Mouse (Mus musculus) cerebellum, postnatal 4 days (tissue): ENCODE results near the gene Lrrc3b.

Experiments used
- DNase-seq, 2 experiments: peaks; one replicate each; pipeline ENCODE4 v3.0.0; 2022; ENCODE audit warnings: low spot score in 2 of 2, mixed read lengths in 1 of 2

Gene Lrrc3b

DNA sequence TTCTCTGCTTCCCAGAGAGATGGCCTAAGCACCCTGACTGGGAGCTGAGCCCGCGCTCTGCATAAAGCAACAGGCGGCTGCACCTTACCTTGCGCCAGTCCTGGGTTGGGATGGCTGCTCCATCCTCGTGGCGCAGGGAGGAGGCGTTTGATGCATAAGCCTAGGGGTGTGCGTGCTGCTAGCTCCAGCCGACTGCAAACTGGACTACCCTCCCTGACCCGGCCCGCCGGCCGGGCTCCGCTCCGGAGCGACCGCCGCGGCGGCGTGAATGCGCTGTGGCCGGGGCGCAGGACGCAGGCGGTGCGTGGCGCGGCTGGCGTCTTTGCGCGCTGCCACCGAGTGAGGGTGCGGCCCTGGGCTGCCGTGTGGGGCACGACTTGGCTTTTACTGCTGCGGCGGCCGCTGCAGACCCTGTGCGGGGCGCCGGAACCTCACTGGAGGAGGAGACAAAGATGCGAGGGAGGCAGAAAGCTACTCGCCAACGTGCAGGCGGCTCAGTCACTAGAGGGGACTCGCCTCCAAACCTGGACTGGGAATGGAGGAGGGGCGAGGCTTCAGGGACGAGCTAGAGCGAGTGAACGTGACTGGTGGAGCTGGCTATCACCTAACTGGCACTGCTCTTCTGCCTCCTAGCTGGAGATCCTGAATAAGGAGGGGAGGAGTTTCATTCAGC, at the start of gene Lrrc3b:
Gene Lrrc3b (minus strand): TSS at position 503 of the 673 bp plus-strand sequence.
- peak; percentile 30 to 50 for DNase-seq

- no peak for DNase-seq
Measured at GRCm38 (mm10) chr14:15477668-15478067, 38.9 kb upstream of the Lrrc3b start.

GRCm38 (mm10) chr14:15438096-15438484, 697 bp downstream of the Lrrc3b start:
- peak in 1 of 2 experiments; percentile 7 for DNase-seq

- DNase-seq = peak in 1 of 2 experiments; percentile 8
Measured at GRCm38 (mm10) chr14:15437501-15437941, 1.3 kb downstream of the Lrrc3b start.

- DNase-seq = no peak
Measured at GRCm38 (mm10) chr14:15437046-15437445, 1.7 kb downstream of the Lrrc3b start.

- DNase-seq = no peak
Measured at GRCm38 (mm10) chr14:15436586-15436985, 2.2 kb downstream of the Lrrc3b start.

GRCm38 (mm10) chr14:15432396-15432795, 6.4 kb downstream of the Lrrc3b start:
- no peak for DNase-seq

GRCm38 (mm10) chr14:15421624-15422023, 17.2 kb downstream of the Lrrc3b start:
- DNase-seq = no peak

DNA sequence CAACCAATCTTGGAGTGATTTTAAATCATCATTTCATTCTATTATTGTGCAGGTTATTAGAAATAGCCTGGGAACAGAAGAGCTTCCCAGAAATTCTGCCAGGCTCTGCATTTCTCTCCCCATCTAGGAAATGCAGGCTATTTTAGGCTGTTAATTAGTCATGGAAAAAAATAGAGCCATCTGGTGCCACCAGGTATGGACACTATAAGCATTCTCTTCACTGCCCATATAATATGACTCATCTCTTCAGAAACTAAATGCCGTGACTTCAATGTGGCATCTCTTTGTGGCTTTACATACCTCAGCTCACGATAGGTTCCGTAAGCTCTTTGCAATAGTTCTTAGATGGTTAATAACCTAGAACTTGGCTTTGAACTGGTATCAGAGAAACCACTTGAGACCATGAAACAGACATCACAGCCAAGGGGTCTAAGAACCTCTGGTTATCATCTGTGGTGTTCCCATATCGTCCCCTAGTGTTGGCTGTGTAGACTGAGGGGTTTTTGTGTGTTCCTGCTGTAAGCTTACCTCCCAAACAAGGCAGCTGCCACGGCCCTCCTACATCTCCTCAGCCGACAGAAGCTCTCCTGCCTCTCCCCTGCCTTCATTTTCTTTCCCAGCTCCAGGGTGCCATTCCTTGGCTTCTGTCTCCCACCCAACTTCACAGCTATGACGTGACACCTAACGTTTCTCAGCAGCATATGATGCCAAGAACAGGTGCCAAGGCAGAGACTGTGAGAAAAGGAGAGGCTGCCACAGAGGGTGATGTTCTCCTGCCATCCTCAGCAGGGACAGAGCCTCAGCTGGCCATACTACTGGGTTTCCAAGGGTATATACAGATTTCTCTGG, 27.9 kb downstream of the Lrrc3b start:
- DNase-seq = no peak

DNA sequence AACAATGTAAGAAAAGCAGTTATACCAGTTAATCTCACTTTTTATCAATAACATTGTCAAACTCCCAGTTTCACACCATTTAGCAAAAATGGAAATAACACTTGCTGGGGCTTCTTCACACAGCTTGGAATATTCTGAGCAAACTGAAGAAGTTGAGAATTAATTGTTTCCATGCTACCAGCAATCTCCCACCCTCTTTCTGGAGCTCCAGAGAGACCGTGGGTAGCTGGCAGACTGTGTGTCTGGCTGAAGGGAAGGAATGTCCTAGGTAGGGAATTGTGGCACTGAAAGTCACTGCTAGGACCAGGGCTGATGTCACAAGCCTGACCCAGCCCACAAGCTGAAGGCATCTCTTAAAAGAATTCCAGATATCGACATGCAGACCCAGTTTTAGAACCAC, 53.3 kb downstream of the Lrrc3b start:
- DNase-seq = no peak

DNA sequence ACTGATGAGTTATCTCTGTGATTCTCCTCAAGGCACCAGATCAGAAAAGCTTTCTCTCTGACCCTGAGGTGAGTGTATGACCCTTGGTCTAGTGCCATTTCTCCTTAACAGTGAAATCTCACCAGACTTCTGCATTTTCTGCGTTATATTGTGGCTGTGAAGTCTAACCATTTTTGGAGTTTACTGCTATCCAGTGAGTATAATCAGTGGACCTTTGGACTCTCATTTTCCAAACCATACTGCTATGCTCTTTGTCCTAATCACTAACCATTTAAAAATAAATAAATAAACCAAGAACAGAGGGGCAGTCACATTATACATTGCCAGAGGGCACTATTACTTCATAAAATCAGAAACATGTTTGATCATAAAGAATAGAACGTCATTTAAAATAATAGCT, 53.8 kb downstream of the Lrrc3b start:
- DNase-seq = no peak

GRCm38 (mm10) chr14:15384532-15384931, 54.3 kb downstream of the Lrrc3b start:
- no peak for DNase-seq

- no peak for DNase-seq
Measured at GRCm38 (mm10) chr14:15383133-15383532, 55.7 kb downstream of the Lrrc3b start.

- no peak for DNase-seq
Measured at GRCm38 (mm10) chr14:15377368-15377767, 61.4 kb downstream of the Lrrc3b start.

DNA sequence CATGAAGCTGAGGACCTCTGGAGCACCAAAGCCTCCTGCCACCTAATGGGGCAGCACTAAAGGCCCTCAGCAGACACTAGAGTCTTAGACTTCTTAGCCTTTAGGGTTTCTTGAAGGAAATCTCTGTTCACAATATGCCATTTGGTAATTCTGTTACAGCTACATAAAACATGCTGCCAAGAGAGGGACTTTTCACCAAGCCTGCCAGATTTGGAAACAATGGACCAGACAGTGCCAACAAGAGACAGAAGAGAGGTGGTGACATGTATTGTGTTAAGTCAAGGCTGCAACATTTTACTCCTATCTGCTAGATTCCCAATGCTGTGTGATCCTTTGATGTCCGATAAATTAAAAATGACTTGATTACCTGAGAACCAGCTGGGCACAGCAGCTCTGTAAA, 62.0 kb downstream of the Lrrc3b start:
- no peak for DNase-seq

- no peak for DNase-seq
Measured at GRCm38 (mm10) chr14:15374271-15374670, 64.5 kb downstream of the Lrrc3b start.

- DNase-seq = no peak
Measured at GRCm38 (mm10) chr14:15372985-15373384, 65.8 kb downstream of the Lrrc3b start.

DNA sequence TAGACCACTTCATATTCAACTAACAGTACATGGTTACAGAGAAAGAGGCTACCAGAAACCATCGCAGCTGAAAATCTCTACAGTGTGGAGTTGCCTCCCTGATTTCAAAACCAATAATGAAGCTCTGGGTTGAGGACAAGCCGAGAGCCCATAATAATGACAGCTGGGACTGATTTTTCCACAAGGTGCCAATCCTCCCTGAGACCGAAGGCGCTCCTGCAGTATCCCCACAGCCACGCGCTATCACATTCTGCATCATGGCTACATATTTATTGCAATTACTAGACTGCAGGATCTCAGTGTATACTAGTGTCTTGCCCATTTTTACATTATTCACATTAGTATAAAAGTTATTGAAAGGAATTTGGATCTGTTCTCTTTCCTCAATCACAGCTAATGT, 73.7 kb downstream of the Lrrc3b start:
- DNase-seq = no peak

- no peak for DNase-seq
Measured at GRCm38 (mm10) chr14:15359893-15360292, 78.9 kb downstream of the Lrrc3b start.

DNA sequence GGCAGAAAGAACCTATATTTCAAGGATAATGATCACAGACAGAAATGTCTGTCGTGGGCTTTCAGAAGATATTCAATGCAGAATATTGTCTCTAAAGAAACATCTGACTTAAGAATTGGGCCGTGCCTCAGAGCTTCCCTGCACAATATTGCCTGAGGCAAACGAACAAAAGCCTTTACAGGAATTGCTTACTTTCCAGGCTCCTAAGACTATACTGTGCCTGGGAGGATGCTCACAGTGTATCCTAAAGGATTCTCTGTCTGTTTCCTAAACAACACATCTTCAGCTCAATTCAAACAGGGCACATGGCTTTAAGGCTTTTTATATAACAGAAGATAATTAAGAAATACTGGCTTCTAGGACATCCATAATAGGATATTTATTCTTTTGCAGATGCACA, 79.7 kb downstream of the Lrrc3b start:
- DNase-seq = no peak

DNA sequence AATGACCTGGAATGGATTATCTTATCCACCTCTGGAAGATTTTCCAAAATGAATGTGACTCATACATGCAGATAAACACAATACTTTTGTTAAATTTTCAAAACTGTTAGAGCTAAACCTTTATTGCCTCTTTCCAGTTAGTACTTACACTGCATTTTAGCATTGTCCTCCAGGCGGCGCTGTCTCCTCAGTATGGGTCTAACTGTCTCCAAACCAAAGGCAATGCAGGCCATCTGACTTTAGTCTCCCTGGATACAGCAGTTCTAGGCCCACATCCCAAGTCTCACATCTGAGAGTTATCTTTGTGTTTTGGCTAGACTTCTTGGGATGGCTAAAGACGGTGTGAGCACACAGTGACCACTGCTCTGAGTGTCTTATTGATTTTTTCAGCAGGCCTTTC, 83.3 kb downstream of the Lrrc3b start:
- peak; percentile 53 to 76 for DNase-seq

GRCm38 (mm10) chr14:15354299-15354698, 84.5 kb downstream of the Lrrc3b start:
- no peak for DNase-seq

DNA sequence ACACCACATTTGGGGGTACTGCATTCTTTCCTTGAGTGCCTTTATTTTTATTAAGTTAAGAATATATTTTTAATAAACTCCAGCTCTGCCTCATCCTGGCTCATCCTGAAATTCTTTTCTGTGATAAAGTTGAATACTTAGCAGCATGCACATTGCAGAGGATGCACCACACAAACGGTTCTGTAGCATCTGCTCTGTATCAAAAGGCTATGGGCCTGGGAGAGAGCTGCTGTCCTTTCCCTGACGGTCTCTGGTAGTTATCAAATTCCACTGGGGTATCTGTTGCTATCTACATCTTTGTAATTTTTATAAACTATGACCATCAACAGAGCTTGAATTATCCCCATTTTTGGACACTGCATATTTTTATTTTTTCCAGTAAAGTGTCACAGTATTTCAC, 105.7 kb downstream of the Lrrc3b start:
- no peak for DNase-seq
